Mouse (Mus musculus): Measurements from ENCODE around the gene B3gnt4. TPM values are rescaled to one million over a fixed set of nuclear protein-coding genes. Genes with fewer than 3 reads are reported as not detected.

The B3gnt4 gene
- polyA plus RNA-seq, 2 experiments = not detected

- WGBS (ENCODE audit: insufficient replicate concordance) = 56% methylated on average over 7 of the region's 7 CpGs
- ATAC-seq (ENCODE audit: insufficient read depth) = no peak
- H3K27ac ChIP-seq = no peak within 1 kb of the TSS
- 0 out of 2 replicates have a peak within 1 kb of the TSS, but pooled peaks have one; percentile 15 for H3K9ac ChIP-seq (replicated peaks)
- H3K36me3 ChIP-seq (replicated peaks; ENCODE audit: control insufficient read depth, insufficient read depth, low read depth) = peaks cover 3% of the 10 kb centered on the region; the same call in 1 of the 2 replicates
- no peaks in the 10 kb centered on the region for H3K27me3 ChIP-seq (ENCODE audit: control insufficient read depth, insufficient read depth, low read length)
- no peaks in the 10 kb centered on the region for H3K9me3 ChIP-seq (ENCODE audit: control insufficient read depth, low read length)
- no peak for DNase-seq (ENCODE audit: low read depth in 3 of 3, low spot score in 3 of 3)
- peak within 1 kb of the TSS; percentile 97 for H3K4me2 ChIP-seq (ENCODE audit: low read depth)
- H3K4me1 ChIP-seq (replicated peaks; ENCODE audit: control insufficient read depth in 2 of 2, insufficient read depth in 2 of 2, low read length in 1 of 2) = peaks cover 10 to 11% of the 10 kb centered on the region in 2 experiments
- peak within 1 kb of the TSS; percentile 71 to 74 for H3K4me3 ChIP-seq (ENCODE audit: insufficient read depth in 1 of 2, low read depth in 2 of 2, low read length in 2 of 2)
- TF ChIP-seq EP300 (IDR thresholded peaks at IDR 0.05; ENCODE audit: low read depth) = no peak
- TF ChIP-seq CTCF (IDR thresholded peaks at IDR 0.05; ENCODE audit: low read depth) = no peak
Observed at GRCm38 (mm10) chr5:123525281-123525680, 15.0 kb downstream of the B3gnt4 start, which contains the start of gene Gm49027. Gene Gm49027, minus strand, starts transcription at chr5:123525488.

GRCm38 (mm10) chr5:123525916-123526495 is 15.7 kb downstream of the B3gnt4 start:
- peaks cover 4% of the 10 kb centered on the region; the same call in 1 of the 2 replicates for H3K36me3 ChIP-seq (replicated peaks; ENCODE audit: control insufficient read depth, insufficient read depth, low read depth)
- H3K4me2 ChIP-seq (ENCODE audit: low read depth) = no peak overlapping the region
- no peaks in the 10 kb centered on the region for H3K27me3 ChIP-seq (ENCODE audit: control insufficient read depth, insufficient read depth, low read length)
- DNase-seq (ENCODE audit: low read depth in 3 of 3, low spot score in 3 of 3) (no peak), ATAC-seq (ENCODE audit: insufficient read depth) (no peak)
- no peak for TF ChIP-seq CTCF (IDR thresholded peaks at IDR 0.05; ENCODE audit: low read depth)
- TF ChIP-seq EP300 (IDR thresholded peaks at IDR 0.05; ENCODE audit: low read depth) = no peak
- no peak overlapping the region for H3K27ac ChIP-seq
- H3K4me1 ChIP-seq (replicated peaks; ENCODE audit: control insufficient read depth in 2 of 2, insufficient read depth in 2 of 2, low read length in 1 of 2) = peaks cover 10 to 11% of the 10 kb centered on the region in 2 experiments
- no peaks in the 10 kb centered on the region for H3K9me3 ChIP-seq (ENCODE audit: control insufficient read depth, low read length)
- H3K9ac ChIP-seq (replicated peaks) = no peak overlapping the region
- H3K4me3 ChIP-seq (ENCODE audit: insufficient read depth in 1 of 2, low read depth in 2 of 2, low read length in 2 of 2) = no peak overlapping the region
- WGBS (ENCODE audit: insufficient replicate concordance) = 80% methylated on average over 9 of the region's 9 CpGs

- Histone ChIP-seq H3K36me3 (replicated peaks; ENCODE audit: control insufficient read depth, insufficient read depth, low read depth) (peaks cover 17% of the 10 kb centered on the region), H3K9me3 (ENCODE audit: control insufficient read depth, low read length) (no peaks in the 10 kb centered on the region), H3K4me2 (ENCODE audit: low read depth) (no peak overlapping the region), H3K9ac (replicated peaks) (no peak overlapping the region), H3K4me1 (replicated peaks; ENCODE audit: control insufficient read depth in 2 of 2, insufficient read depth in 2 of 2, low read length in 1 of 2) (peaks cover 4 to 5% of the 10 kb centered on the region in 2 experiments; a peak in 3 of 4 replicates), H3K27me3 (ENCODE audit: control insufficient read depth, insufficient read depth, low read length) (no peaks in the 10 kb centered on the region), H3K27ac (no peak overlapping the region), H3K4me3 (ENCODE audit: insufficient read depth in 1 of 2, low read depth in 2 of 2, low read length in 2 of 2) (no peak overlapping the region)
- TF ChIP-seq CTCF (IDR thresholded peaks at IDR 0.05; ENCODE audit: low read depth) (no peak), EP300 (IDR thresholded peaks at IDR 0.05; ENCODE audit: low read depth) (no peak)
- 68% methylated on average over 7 of the region's 7 CpGs for WGBS (ENCODE audit: insufficient replicate concordance)
- no peak for DNase-seq (ENCODE audit: low read depth in 3 of 3, low spot score in 3 of 3)
- ATAC-seq (ENCODE audit: insufficient read depth) = no peak
Observed at GRCm38 (mm10) chr5:123528641-123529040, 18.4 kb downstream of the B3gnt4 start.

- Histone ChIP-seq H3K36me3 (replicated peaks; ENCODE audit: control insufficient read depth, insufficient read depth, low read depth) (peaks cover 19% of the 10 kb centered on the region), H3K27me3 (ENCODE audit: control insufficient read depth, insufficient read depth, low read length) (no peaks in the 10 kb centered on the region), H3K4me2 (ENCODE audit: low read depth) (no peak overlapping the region), H3K9ac (replicated peaks) (no peak overlapping the region), H3K27ac (no peak overlapping the region), H3K4me3 (ENCODE audit: insufficient read depth in 1 of 2, low read depth in 2 of 2, low read length in 2 of 2) (no peak overlapping the region), H3K4me1 (replicated peaks; ENCODE audit: control insufficient read depth in 2 of 2, insufficient read depth in 2 of 2, low read length in 1 of 2) (no peaks in the 10 kb centered on the region), H3K9me3 (ENCODE audit: control insufficient read depth, low read length) (no peaks in the 10 kb centered on the region)
- DNase-seq (ENCODE audit: low read depth in 3 of 3, low spot score in 3 of 3) (no peak), ATAC-seq (ENCODE audit: insufficient read depth) (no peak)
- TF ChIP-seq CTCF (IDR thresholded peaks at IDR 0.05; ENCODE audit: low read depth) (no peak), EP300 (IDR thresholded peaks at IDR 0.05; ENCODE audit: low read depth) (no peak)
- WGBS (ENCODE audit: insufficient replicate concordance) = 78% methylated on average over 8 of the region's 8 CpGs
Observed at GRCm38 (mm10) chr5:123530056-123530455, 19.8 kb downstream of the B3gnt4 start.

- Histone ChIP-seq H3K4me1 (replicated peaks; ENCODE audit: control insufficient read depth in 2 of 2, insufficient read depth in 2 of 2, low read length in 1 of 2) (no peaks in the 10 kb centered on the region), H3K4me2 (ENCODE audit: low read depth) (no peak overlapping the region), H3K9ac (replicated peaks) (no peak overlapping the region), H3K4me3 (ENCODE audit: insufficient read depth in 1 of 2, low read depth in 2 of 2, low read length in 2 of 2) (no peak overlapping the region), H3K36me3 (replicated peaks; ENCODE audit: control insufficient read depth, insufficient read depth, low read depth) (peaks cover 16% of the 10 kb centered on the region), H3K27me3 (ENCODE audit: control insufficient read depth, insufficient read depth, low read length) (no peaks in the 10 kb centered on the region), H3K9me3 (ENCODE audit: control insufficient read depth, low read length) (no peaks in the 10 kb centered on the region), H3K27ac (no peak overlapping the region)
- no peak for ATAC-seq (ENCODE audit: insufficient read depth)
- no peak for TF ChIP-seq CTCF (IDR thresholded peaks at IDR 0.05; ENCODE audit: low read depth)
- no peak for TF ChIP-seq EP300 (IDR thresholded peaks at IDR 0.05; ENCODE audit: low read depth)
- 89% methylated on average over 10 of the region's 10 CpGs for WGBS (ENCODE audit: insufficient replicate concordance)
- no peak for DNase-seq (ENCODE audit: low read depth in 3 of 3, low spot score in 3 of 3)
Observed at GRCm38 (mm10) chr5:123533801-123534200, 23.5 kb downstream of the B3gnt4 start.
